Mouse (Mus musculus) liver, embryonic 13.5 days (tissue): ENCODE measurements around the gene Tssk3. TPM values are rescaled to one million over a fixed set of nuclear protein-coding genes. Genes with fewer than 3 reads are reported as not detected.
A peak's percentile ranks its signal among the peaks of the same experiment; 100 is the strongest.

Experiments
- ATAC-seq: fragments of 200-750 bp; cut with Nextera tagmentation; 2 replicates; pipeline ENCODE4 v1.8.0; 2017; ENCODE audit warnings: low read depth, mild to moderate bottlenecking, moderate number of reproducible peaks, moderate library complexity
- DNase-seq: peaks from one replicate; pipeline ENCODE4 v3.0.0; 2022
- H3K27ac ChIP-seq: fragments of 300-500 bp; sonication (generic); 2 replicates; pipeline ENCODE4 v1.5.1; 2015; ENCODE audit warnings: moderate library complexity, mild to moderate bottlenecking, inconsistent platforms
- H3K27me3 ChIP-seq: fragments of 300-500 bp; sonication (generic); 2 replicates; pipeline ENCODE4 v1.6.1; 2015; ENCODE audit warnings: mild to moderate bottlenecking, inconsistent platforms
- H3K36me3 ChIP-seq: fragments of 300-500 bp; sonication (generic); 2 replicates; pipeline ENCODE4 v1.6.1; 2015; ENCODE audit warnings: mild to moderate bottlenecking, inconsistent platforms
- H3K4me1 ChIP-seq: fragments of 300-500 bp; sonication (generic); replicated peaks from 2 replicates; pipeline ENCODE4 v1.6.1; 2015; ENCODE audit warnings: inconsistent platforms
- H3K4me2 ChIP-seq: fragments of 300-500 bp; sonication (generic); 2 replicates; pipeline ENCODE4 v1.6.1; 2015; ENCODE audit warnings: inconsistent platforms, mild to moderate bottlenecking, moderate library complexity
- H3K4me3 ChIP-seq: fragments of 300-500 bp; sonication (generic); replicated peaks from 2 replicates; pipeline ENCODE4 v1.5.1; 2015; ENCODE audit warnings: mild to moderate bottlenecking, inconsistent platforms
- H3K9ac ChIP-seq: fragments of 300-500 bp; sonication (generic); 2 replicates; pipeline ENCODE4 v1.6.1; 2015; ENCODE audit warnings: mild to moderate bottlenecking, inconsistent platforms
- H3K9me3 ChIP-seq: fragments of 300-500 bp; sonication (generic); replicated peaks from 2 replicates; pipeline ENCODE4 v1.6.1; 2016; ENCODE audit warnings: inconsistent platforms
- WGBS: fragments of 180-500 bp; shearing (Covaris S2); methylation state at CpG from one replicate; pipeline ENCODE4 v1.1.7; 2015; ENCODE audit not compliant: insufficient replicate concordance; 5-methylcytosine and 5-hydroxymethylcytosine counted together
- polyA plus RNA-seq: library from polyadenylated mRNA; unstranded; fragments of >200 nt; fragmentation: Nextera tagmentation; extraction: Ambion mirVana; gene quantifications from 2 replicates; pipeline ENCODE4 v1.2.1, GENCODE M21; 2015

Tssk3 gene
- polyA plus RNA-seq, 1 experiment from 2014 or later, result 0.07 TPM

- Histone ChIP-seq H3K27me3 (peaks cover 44% of the 10 kb centered on the region), H3K36me3 (peaks cover 14% of the 10 kb centered on the region), H3K4me3 (no peak overlapping the region), H3K9me3 (no peaks in the 10 kb centered on the region), H3K27ac (no peak overlapping the region), H3K4me1 (peaks cover 34% of the 10 kb centered on the region), H3K4me2 (no peak overlapping the region), H3K9ac (no peak overlapping the region)
- DNase-seq (no peak), ATAC-seq (no peak)
- 62% methylated on average over 6 of the region's 6 CpGs for WGBS
Observed at GRCm38 (mm10) chr4:129511413-129512096, 20.7 kb upstream of the Tssk3 start.

GRCm38 (mm10) chr4:129510723-129511412, 20.0 kb upstream of the Tssk3 start:
- H3K9me3 ChIP-seq, result no peaks in the 10 kb centered on the region
- no peak overlapping the region for H3K9ac ChIP-seq
- ATAC-seq (no peak), DNase-seq (no peak)
- no peak overlapping the region for H3K27ac ChIP-seq
- WGBS, result 64% methylated on average over 6 of the region's 6 CpGs
- H3K4me2 ChIP-seq, result no peak overlapping the region
- no peak overlapping the region for H3K4me3 ChIP-seq
- H3K4me1 ChIP-seq, result peaks cover 32% of the 10 kb centered on the region
- peaks cover 9% of the 10 kb centered on the region; the same call in 1 of the 2 replicates for H3K36me3 ChIP-seq
- peaks cover 44% of the 10 kb centered on the region for H3K27me3 ChIP-seq

GRCm38 (mm10) chr4:129509650-129510049, 18.8 kb upstream of the Tssk3 start:
- WGBS, result 49% methylated on average over 3 of the region's 3 CpGs
- Histone ChIP-seq H3K9me3 (no peaks in the 10 kb centered on the region), H3K36me3 (no peaks in the 10 kb centered on the region), H3K4me1 (peaks cover 23% of the 10 kb centered on the region), H3K9ac (no peak overlapping the region), H3K27me3 (peaks cover 44% of the 10 kb centered on the region), H3K4me3 (no peak overlapping the region), H3K27ac (no peak overlapping the region), H3K4me2 (no peak overlapping the region)
- ATAC-seq (no peak), DNase-seq (no peak)

- 52% methylated on average over 15 of the region's 15 CpGs for WGBS
- no peak for DNase-seq
- Histone ChIP-seq H3K9ac (no peak overlapping the region), H3K4me3 (no peak overlapping the region), H3K4me2 (no peak overlapping the region), H3K27ac (no peak overlapping the region), H3K4me1 (peaks cover 21% of the 10 kb centered on the region), H3K27me3 (peaks cover 39% of the 10 kb centered on the region), H3K9me3 (no peaks in the 10 kb centered on the region), H3K36me3 (no peaks in the 10 kb centered on the region)
- no peak for ATAC-seq
Observed at GRCm38 (mm10) chr4:129508834-129509600, 18.2 kb upstream of the Tssk3 start.

GRCm38 (mm10) chr4:129508237-129508515, 17.4 kb upstream of the Tssk3 start:
- no peak overlapping the region for H3K27ac ChIP-seq
- no peak overlapping the region for H3K4me3 ChIP-seq
- H3K9me3 ChIP-seq, result no peaks in the 10 kb centered on the region
- no peak for ATAC-seq
- H3K9ac ChIP-seq, result no peak overlapping the region
- H3K27me3 ChIP-seq, result peaks cover 31% of the 10 kb centered on the region
- H3K4me1 ChIP-seq, result peaks cover 20% of the 10 kb centered on the region
- no peak for DNase-seq
- no peak overlapping the region for H3K4me2 ChIP-seq
- H3K36me3 ChIP-seq, result no peaks in the 10 kb centered on the region
- WGBS, result 48% methylated on average over 3 of the region's 3 CpGs

- no peak for ATAC-seq
- no peaks in the 10 kb centered on the region for H3K9me3 ChIP-seq
- H3K27me3 ChIP-seq, result peaks cover 30% of the 10 kb centered on the region
Observed at GRCm38 (mm10) chr4:129507434-129508236, 16.8 kb upstream of the Tssk3 start.

GRCm38 (mm10) chr4:129505511-129505910, 14.7 kb upstream of the Tssk3 start:
- Histone ChIP-seq H3K36me3 (no peaks in the 10 kb centered on the region), H3K9me3 (no peaks in the 10 kb centered on the region), H3K27me3 (peaks cover 16% of the 10 kb centered on the region), H3K27ac (no peak overlapping the region), H3K4me1 (peaks cover 42% of the 10 kb centered on the region), H3K4me2 (no peak overlapping the region), H3K9ac (no peak overlapping the region), H3K4me3 (no peak overlapping the region)
- 74% methylated on average over 3 of the region's 3 CpGs for whole genome bisulfite sequencing
- DNase-seq, result no peak
- ATAC-seq, result no peak

More at GRCm38 (mm10) chr4:129507434-129508236, 16.8 kb upstream of the Tssk3 start:
- H3K9ac ChIP-seq, result no peak overlapping the region
- DNase-seq, result no peak
- peaks cover 22% of the 10 kb centered on the region for H3K4me1 ChIP-seq
- WGBS, result 43% methylated on average over 9 of the region's 10 CpGs
- no peak overlapping the region for H3K4me3 ChIP-seq
- no peaks in the 10 kb centered on the region for H3K36me3 ChIP-seq
- no peak overlapping the region for H3K27ac ChIP-seq
- no peak overlapping the region for H3K4me2 ChIP-seq

- Histone ChIP-seq H3K36me3 (no peaks in the 10 kb centered on the region), H3K27me3 (peaks cover 10% of the 10 kb centered on the region; the same call in 1 of the 2 replicates), H3K4me1 (peaks cover 46% of the 10 kb centered on the region), H3K4me3 (no peak overlapping the region), H3K27ac (no peak overlapping the region), H3K4me2 (no peak overlapping the region), H3K9ac (no peak overlapping the region), H3K9me3 (no peaks in the 10 kb centered on the region)
- DNase-seq (no peak), ATAC-seq (no peak)
- WGBS, result 37% methylated on average over 11 of the region's 11 CpGs
Observed at GRCm38 (mm10) chr4:129502901-129503444, 12.2 kb upstream of the Tssk3 start.

GRCm38 (mm10) chr4:129502327-129502888, 11.6 kb upstream of the Tssk3 start:
- Histone ChIP-seq H3K4me3 (no peak overlapping the region), H3K9ac (no peak overlapping the region), H3K9me3 (no peaks in the 10 kb centered on the region), H3K4me2 (no peak overlapping the region), H3K4me1 (peaks cover 49% of the 10 kb centered on the region), H3K36me3 (no peaks in the 10 kb centered on the region), H3K27me3 (peaks cover 12% of the 10 kb centered on the region; the same call in 1 of the 2 replicates), H3K27ac (no peak overlapping the region)
- 30% methylated on average over 9 of the region's 9 CpGs for WGBS
- DNase-seq (no peak), ATAC-seq (no peak)

- H3K9me3 ChIP-seq, result no peaks in the 10 kb centered on the region
- no peaks in the 10 kb centered on the region for H3K36me3 ChIP-seq
- ATAC-seq, result peak; percentile 79
- WGBS, result 3% methylated on average over 45 of the region's 49 CpGs
- H3K4me3 ChIP-seq, result peak overlapping the region; percentile 68
- H3K9ac ChIP-seq, result peak overlapping the region; percentile 70
- DNase-seq, result peak; percentile 64
- H3K4me2 ChIP-seq, result peak overlapping the region; percentile 90
- H3K27me3 ChIP-seq, result peaks cover 27% of the 10 kb centered on the region
- H3K4me1 ChIP-seq, result peaks cover 62% of the 10 kb centered on the region
- peak overlapping the region; percentile 79 for H3K27ac ChIP-seq
Observed at GRCm38 (mm10) chr4:129500607-129501566, 10.1 kb upstream of the Tssk3 start.
